Mouse (Mus musculus) embryonic facial prominence, embryonic 12.5 days (tissue): Measurements from ENCODE around the gene Gm45234. TPM values are rescaled to one million over a fixed set of nuclear protein-coding genes. Genes with fewer than 3 reads are reported as not detected.
A peak's percentile ranks its signal among the peaks of the same experiment; 100 is the strongest.

Experiments used
- ATAC-seq: fragments of 200-750 bp; cut with Nextera tagmentation; 2 replicates; pipeline ENCODE4 v1.8.0; 2017; ENCODE audit not compliant: insufficient number of reproducible peaks, insufficient read depth, low FRiP score, low TSS enrichment
- H3K27ac ChIP-seq: fragments of 300-500 bp; sonication (generic); 2 replicates; pipeline ENCODE4 v1.5.1; 2016; ENCODE audit warnings: mild to moderate bottlenecking
- H3K27me3 ChIP-seq: fragments of 300-500 bp; sonication (generic); 2 replicates; pipeline ENCODE4 v1.6.1; 2016; ENCODE audit warnings: mild to moderate bottlenecking, moderate library complexity
- H3K36me3 ChIP-seq: fragments of 300-500 bp; sonication (generic); 2 replicates; pipeline ENCODE4 v1.6.1; 2016; ENCODE audit warnings: mild to moderate bottlenecking
- H3K4me1 ChIP-seq: fragments of 300-500 bp; sonication (generic); 2 replicates; pipeline ENCODE4 v1.6.1; 2016
- H3K4me2 ChIP-seq: fragments of 300-500 bp; sonication (generic); replicated peaks from 2 replicates; pipeline ENCODE4 v1.6.1; 2016; ENCODE audit warnings: mild to moderate bottlenecking, moderate library complexity
- H3K4me3 ChIP-seq: fragments of 300-500 bp; sonication (generic); 2 replicates; pipeline ENCODE4 v1.5.1; 2016; ENCODE audit warnings: mild to moderate bottlenecking
- H3K9ac ChIP-seq: fragments of 300-500 bp; sonication (generic); 2 replicates; pipeline ENCODE4 v1.6.1; 2016; ENCODE audit warnings: mild to moderate bottlenecking, moderate library complexity
- H3K9me3 ChIP-seq: fragments of 300-500 bp; sonication (generic); 2 replicates; pipeline ENCODE4 v1.6.1; 2016; ENCODE audit warnings: mild to moderate bottlenecking, moderate library complexity
- WGBS: fragments of 180-500 bp; shearing (Covaris S2); methylation state at CpG from one replicate; pipeline ENCODE4 v1.1.7; 2016; 5-methylcytosine and 5-hydroxymethylcytosine counted together
- microRNA counts: library from miRNA; unstranded; fragments of <30 nt; microRNA quantifications from one replicate; lab custom pipeline; 2017
- microRNA-seq: library from miRNA; unstranded; fragments of <30 nt; microRNA quantifications from one replicate; pipeline ENCODE4, GENCODE M21; 2017
- polyA plus RNA-seq: library from polyadenylated mRNA; unstranded; fragments of >200 nt; fragmentation: Nextera tagmentation; extraction: Ambion mirVana; gene quantifications from 2 replicates; pipeline ENCODE4 v1.2.1, GENCODE M21; 2016

Gene Gm45234
- polyA plus RNA-seq, 1 experiment from 2014 or later: not detected

GRCm38 (mm10) chr6:124699962-124700610, 55.7 kb downstream of the Gm45234 start:
- Histone ChIP-seq H3K27ac (no peak overlapping the region), H3K27me3 (no peaks in the 10 kb centered on the region), H3K9ac (no peak overlapping the region), H3K4me2 (no peak overlapping the region), H3K4me3 (no peak overlapping the region), H3K36me3 (peaks cover 56% of the 10 kb centered on the region), H3K4me1 (no peaks in the 10 kb centered on the region), H3K9me3 (no peaks in the 10 kb centered on the region)
- ATAC-seq: no peak
- WGBS: 80% methylated on average over 11 of the region's 11 CpGs

- Histone ChIP-seq H3K4me1 (peaks cover 4% of the 10 kb centered on the region; the same call in 1 of the 2 replicates), H3K9me3 (no peaks in the 10 kb centered on the region), H3K27ac (no peak overlapping the region), H3K36me3 (peaks cover 49% of the 10 kb centered on the region), H3K9ac (no peak overlapping the region), H3K4me2 (no peak overlapping the region), H3K4me3 (no peak overlapping the region), H3K27me3 (no peaks in the 10 kb centered on the region)
- ATAC-seq: no peak
- WGBS: 84% methylated on average over 4 of the region's 4 CpGs
Measured at GRCm38 (mm10) chr6:124699366-124699765, 56.5 kb downstream of the Gm45234 start.

GRCm38 (mm10) chr6:124698751-124699150, 57.1 kb downstream of the Gm45234 start:
- no peak overlapping the region for H3K9ac ChIP-seq
- no peaks in the 10 kb centered on the region for H3K9me3 ChIP-seq
- H3K4me3 ChIP-seq: no peak overlapping the region
- peaks cover 42% of the 10 kb centered on the region for H3K36me3 ChIP-seq
- peaks cover 11% of the 10 kb centered on the region; the same call in 1 of the 2 replicates for H3K4me1 ChIP-seq
- no peak for ATAC-seq
- no peak overlapping the region for H3K27ac ChIP-seq
- 84% methylated on average over 6 of the region's 6 CpGs for WGBS
- H3K4me2 ChIP-seq: no peak overlapping the region
- no peaks in the 10 kb centered on the region for H3K27me3 ChIP-seq

- Histone ChIP-seq H3K27ac (no peak overlapping the region), H3K27me3 (no peaks in the 10 kb centered on the region), H3K4me3 (no peak overlapping the region), H3K9ac (no peak overlapping the region), H3K36me3 (peaks cover 21% of the 10 kb centered on the region), H3K9me3 (no peaks in the 10 kb centered on the region), H3K4me2 (no peak overlapping the region), H3K4me1 (peaks cover 17% of the 10 kb centered on the region; the same call in 1 of the 2 replicates)
- 91% methylated on average over 7 of the region's 7 CpGs for WGBS
- no peak for ATAC-seq
Measured at GRCm38 (mm10) chr6:124696441-124697150, 59.2 kb downstream of the Gm45234 start.

- no peak overlapping the region for H3K27ac ChIP-seq
Measured at GRCm38 (mm10) chr6:124694166-124694955, 61.5 kb downstream of the Gm45234 start.

GRCm38 (mm10) chr6:124693243-124693981, 62.4 kb downstream of the Gm45234 start:
- Histone ChIP-seq H3K27me3 (no peaks in the 10 kb centered on the region), H3K4me3 (no peak overlapping the region), H3K27ac (no peak overlapping the region), H3K36me3 (0 out of 2 replicates have a peak, but pooled peaks cover 6% of the 10 kb centered on the region), H3K9me3 (no peaks in the 10 kb centered on the region), H3K4me1 (peaks cover 17% of the 10 kb centered on the region; the same call in 1 of the 2 replicates), H3K4me2 (no peak overlapping the region), H3K9ac (no peak overlapping the region)
- WGBS: 54% methylated on average over 15 of the region's 15 CpGs
- ATAC-seq: no peak

More at GRCm38 (mm10) chr6:124694166-124694955, 61.5 kb downstream of the Gm45234 start:
- no peak overlapping the region for H3K4me2 ChIP-seq
- ATAC-seq: no peak
- peaks cover 10% of the 10 kb centered on the region for H3K36me3 ChIP-seq
- H3K9ac ChIP-seq: no peak overlapping the region
- H3K9me3 ChIP-seq: no peaks in the 10 kb centered on the region
- peaks cover 17% of the 10 kb centered on the region; the same call in 1 of the 2 replicates for H3K4me1 ChIP-seq
- 67% methylated on average over 15 of the region's 15 CpGs for WGBS
- no peaks in the 10 kb centered on the region for H3K27me3 ChIP-seq
- H3K4me3 ChIP-seq: no peak overlapping the region

- ATAC-seq: no peak
- 93% methylated on average over 3 of the region's 3 CpGs for WGBS
Measured at GRCm38 (mm10) chr6:124690517-124690916, 65.3 kb downstream of the Gm45234 start.

More at GRCm38 (mm10) chr6:124690517-124690916, 65.3 kb downstream of the Gm45234 start:
- no peaks in the 10 kb centered on the region for H3K9me3 ChIP-seq
- no peaks in the 10 kb centered on the region for H3K27me3 ChIP-seq
- H3K4me1 ChIP-seq: peaks cover 17% of the 10 kb centered on the region; the same call in 1 of the 2 replicates
- H3K9ac ChIP-seq: no peak overlapping the region
- no peak overlapping the region for H3K27ac ChIP-seq
- H3K36me3 ChIP-seq: no peaks in the 10 kb centered on the region
- no peak overlapping the region for H3K4me3 ChIP-seq
- H3K4me2 ChIP-seq: no peak overlapping the region

MicroRNA genes within 50 kb of the gene (microRNA counts, 519-probe panel; counts per million panel counts)
- microRNA mmu-miR-141 (lab: Ali Mortazavi, UCI) (3,298 counts per million, percentile 72 among the panel's probes with 10 or more counts), microRNA mmu-miR-200c (lab: Ali Mortazavi, UCI) (5,481 counts per million, percentile 90 among the panel's probes with 10 or more counts)

Small RNA genes within 50 kb of the gene (microRNA-seq; reads per million reads assigned to microRNA genes)
- gene Mir141 (657 reads per million, percentile 73 among the genes with 10 or more reads in this experiment), gene Mir200c (5,297 reads per million, percentile 90 among the genes with 10 or more reads in this experiment)

Other genes starting within 250 kb of the Gm45234 start
- 0.55 and 0.57 TPM in 2 replicates for gene C1ra, start 243.6 kb downstream of the Gm45234 start, polyA plus RNA-seq
- gene C1s1, start 213.7 kb downstream of the Gm45234 start, polyA plus RNA-seq: 1.1 and 1.4 TPM in 2 replicates
- not detected in 2 replicates for gene C1rb, start 185.7 kb downstream of the Gm45234 start, polyA plus RNA-seq
- not detected in 2 replicates for gene C1s2, start 119.9 kb downstream of the Gm45234 start, polyA plus RNA-seq
- 46.0 and 49.1 TPM in 2 replicates for gene Lpcat3, start 93.0 kb downstream of the Gm45234 start, polyA plus RNA-seq
- gene Emg1, start 43.8 kb downstream of the Gm45234 start, polyA plus RNA-seq: 192 and 199 TPM in 2 replicates
- 359 and 370 TPM in 2 replicates for gene Phb2, start 43.7 kb downstream of the Gm45234 start, polyA plus RNA-seq
- gene Ptpn6, start 17.3 kb downstream of the Gm45234 start, polyA plus RNA-seq: 6.7 TPM in 2 replicates
- gene Grcc10, start 14.6 kb downstream of the Gm45234 start, polyA plus RNA-seq: 498 and 530 TPM in 2 replicates
- gene Atn1, start 503 bp upstream of the Gm45234 start, polyA plus RNA-seq: 20.1 and 20.5 TPM in 2 replicates
- gene Eno2, start 13.7 kb upstream of the Gm45234 start, polyA plus RNA-seq: 9.7 and 10.2 TPM in 2 replicates
- 0.59 and 1.0 TPM in 2 replicates for gene Lrrc23, start 23.7 kb upstream of the Gm45234 start, polyA plus RNA-seq
- gene Spsb2, start 52.6 kb upstream of the Gm45234 start, polyA plus RNA-seq: 7.8 and 10.5 TPM in 2 replicates
- gene Tpi1, start 58.3 kb upstream of the Gm45234 start, polyA plus RNA-seq: 615 and 621 TPM in 2 replicates
- gene Usp5, start 73.5 kb upstream of the Gm45234 start, polyA plus RNA-seq: 191 and 197 TPM in 2 replicates
- 157 and 166 TPM in 2 replicates for gene Cdca3, start 73.5 kb upstream of the Gm45234 start, polyA plus RNA-seq
- 0.58 and 1.0 TPM in 2 replicates for gene Gnb3, start 84.3 kb upstream of the Gm45234 start, polyA plus RNA-seq
- gene P3h3, start 101.7 kb upstream of the Gm45234 start, polyA plus RNA-seq: 61.7 and 68.9 TPM in 2 replicates
- 3.4 and 3.6 TPM in 2 replicates for gene Gpr162, start 108.0 kb upstream of the Gm45234 start, polyA plus RNA-seq
- gene Cd4, start 132.2 kb upstream of the Gm45234 start, polyA plus RNA-seq: 0.09 and 0.39 TPM in 2 replicates
- 3.1 and 4.1 TPM in 2 replicates for gene Lag3, start 155.7 kb upstream of the Gm45234 start, polyA plus RNA-seq
- 390 and 395 TPM in 2 replicates for gene Ptms, start 164.1 kb upstream of the Gm45234 start, polyA plus RNA-seq
- gene Mlf2, start 175.4 kb upstream of the Gm45234 start, polyA plus RNA-seq: 419 and 427 TPM in 2 replicates
- 119 and 121 TPM in 2 replicates for gene Cops7a, start 209.5 kb upstream of the Gm45234 start, polyA plus RNA-seq
- gene Pianp, start 240.7 kb upstream of the Gm45234 start, polyA plus RNA-seq: 5.5 and 6.2 TPM in 2 replicates